Comparison of ENCODE assay signal across 16 mouse cellular contexts in genomic region chr13:58923496-58923895, GRCm38 (mm10).
"Had no signal": no experiment of that assay in that cellular context is flagged by ENCODE, and none has a peak within 500 bp of the region (broad histone marks: within the 10 kb centered on the region; RNA-seq: fewer than 3 reads in every experiment).

No protein-coding gene starts in this region.

- H3K36me3 ChIP-seq: limb, embryonic 15.5 days; liver, embryonic 12.5 days; neural tube, embryonic 12.5 days had no signal

- H3K4me3 ChIP-seq: limb, embryonic 15.5 days; liver, embryonic 12.5 days; myocyte; neural tube, embryonic 12.5 days had no signal

- H3K9ac ChIP-seq: limb, embryonic 15.5 days; liver, embryonic 12.5 days; lung, embryonic 14.5 days; neural tube, embryonic 12.5 days had no signal

- DNase-seq: kidney, adult 11 months; kidney, adult 9 months; kidney, postnatal 36 days; lung, embryonic 14.5 days; lung, postnatal 10 days; lung, postnatal 4 days; right cerebral cortex, postnatal 25 days; thymus, adult 2 months; thymus, postnatal 25 days had no signal

- H3K9me3 ChIP-seq: limb, embryonic 15.5 days; liver, embryonic 12.5 days; neural tube, embryonic 12.5 days had no signal

- H3K27ac ChIP-seq: kidney, postnatal 0 days; limb, embryonic 15.5 days; liver, embryonic 12.5 days; neural tube, embryonic 12.5 days; stomach, postnatal 0 days had no signal

- H3K27me3 ChIP-seq: limb, embryonic 15.5 days; liver, embryonic 12.5 days; neural tube, embryonic 12.5 days had no signal

- H3K4me1 ChIP-seq: liver, embryonic 12.5 days had no signal

- ATAC-seq: liver, embryonic 12.5 days had no signal

- H3K4me2 ChIP-seq: limb, embryonic 15.5 days; liver, embryonic 12.5 days; lung, embryonic 14.5 days; midbrain, embryonic 11.5 days; neural tube, embryonic 12.5 days had no signal
